Mouse (Mus musculus) erythroblast, embryonic 14.5 days (primary cell): Measurements from ENCODE around the gene Plcb3.

Source experiments
- GATA1 ChIP-seq: IDR thresholded peaks from 2 replicates; pipeline ENCODE4 v1.6.1; 2012; ENCODE audit warnings: low read length, inconsistent platforms, mixed read lengths
- TAL1 ChIP-seq: IDR thresholded peaks from 3 replicates; pipeline ENCODE4 v1.6.1; 2012; ENCODE audit warnings: low read length, inconsistent platforms, mixed read lengths

DNA sequence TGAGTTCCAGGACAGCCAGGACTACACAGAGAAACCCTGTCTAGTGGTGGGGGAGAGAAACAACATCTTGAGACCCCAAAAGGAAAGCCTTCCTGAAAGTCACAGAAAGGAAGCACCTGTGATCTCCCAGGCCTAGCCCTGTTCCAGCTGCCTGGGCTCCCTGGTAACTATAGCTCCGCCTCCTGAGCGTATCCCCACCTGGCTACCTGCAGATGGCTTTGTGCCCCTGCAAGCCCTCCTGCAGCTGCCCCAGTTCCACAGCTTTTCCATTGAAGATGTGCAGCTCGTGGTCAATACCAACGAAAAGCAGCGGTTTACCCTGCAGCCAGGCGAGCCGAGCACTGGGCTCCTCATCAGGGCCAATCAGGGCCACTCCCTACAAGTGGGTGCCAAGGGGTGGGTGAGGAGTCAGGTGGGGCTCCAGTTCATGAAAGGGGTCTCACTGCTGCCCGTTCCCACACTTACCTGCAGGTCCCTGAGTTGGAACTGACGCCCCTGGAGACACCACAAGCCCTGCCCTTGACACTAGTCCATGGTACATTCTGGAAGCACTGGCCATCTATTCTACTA, 21.5 kb upstream of the Plcb3 start:
- TF ChIP-seq GATA1 (no peak), TAL1 (no peak)
